Mouse (Mus musculus) midbrain, postnatal 0 days (tissue): ENCODE data around the gene Pcnx2. TPM values are rescaled to one million over a fixed set of nuclear protein-coding genes. Genes with fewer than 3 reads are reported as not detected.
A peak's percentile ranks its signal among the peaks of the same experiment; 100 is the strongest.

ENCODE experiments used
- ATAC-seq: fragments of 200-750 bp; cut with Nextera tagmentation; 2 replicates; pipeline ENCODE4 v1.8.0; 2017; ENCODE audit warnings: moderate number of reproducible peaks, mild to moderate bottlenecking, moderate TSS enrichment, moderate library complexity; ENCODE audit not compliant: low FRiP score
- DNase-seq: peaks from one replicate; pipeline ENCODE4 v3.0.0-alpha.2; 2015; ENCODE audit warnings: low spot score
- H3K27ac ChIP-seq: fragments of 300-500 bp; sonication (generic); 2 replicates; pipeline ENCODE4 v1.5.1; 2014; ENCODE audit warnings: low read depth, mild to moderate bottlenecking, low read length, mixed read lengths
- H3K27me3 ChIP-seq: fragments of 300-500 bp; sonication (generic); 2 replicates; pipeline ENCODE4 v1.6.1; 2014; ENCODE audit warnings: low read length, control low read depth, mixed read lengths; ENCODE audit not compliant: insufficient read depth
- H3K36me3 ChIP-seq: fragments of 300-500 bp; sonication (generic); 2 replicates; pipeline ENCODE4 v1.6.1; 2014; ENCODE audit warnings: low read length, control low read depth, mixed read lengths; ENCODE audit not compliant: insufficient read depth
- H3K4me1 ChIP-seq: fragments of 300-500 bp; sonication (generic); 2 replicates; pipeline ENCODE4 v1.6.1; 2014; ENCODE audit warnings: mild to moderate bottlenecking, control low read depth, antibody characterized with exemption, low read length, mixed read lengths; ENCODE audit not compliant: insufficient read depth
- H3K4me2 ChIP-seq: fragments of 300-500 bp; sonication (generic); 2 replicates; pipeline ENCODE4 v1.6.1; 2014; ENCODE audit warnings: low read depth, mild to moderate bottlenecking, low read length, mixed read lengths; ENCODE audit not compliant: poor library complexity, severe bottlenecking
- H3K4me3 ChIP-seq: fragments of 300-500 bp; sonication (generic); 2 replicates; pipeline ENCODE4 v1.5.1; 2014; ENCODE audit warnings: low read depth, mild to moderate bottlenecking, low read length, moderate library complexity
- H3K9ac ChIP-seq: fragments of 300-500 bp; sonication (generic); replicated peaks from 2 replicates; pipeline ENCODE4 v1.6.1; 2014; ENCODE audit warnings: mild to moderate bottlenecking, low read length, moderate library complexity, mixed read lengths; ENCODE audit not compliant: poor library complexity, severe bottlenecking
- H3K9me3 ChIP-seq: fragments of 300-500 bp; sonication (generic); 2 replicates; pipeline ENCODE4 v1.6.1; 2016; ENCODE audit warnings: low read length, control low read depth
- CTCF ChIP-seq: IDR thresholded peaks from 2 replicates; pipeline ENCODE4 v1.5.1; 2016; ENCODE audit warnings: antibody characterized with exemption, mild to moderate bottlenecking
- WGBS: fragments of 180-500 bp; shearing (Covaris S2); extraction: QIAGEN DNeasy Blood & Tissue Kit; methylation state at CpG from one replicate; pipeline ENCODE4 v1.1.7; 2014; 5-methylcytosine and 5-hydroxymethylcytosine counted together
- polyA plus RNA-seq: library from polyadenylated mRNA; unstranded; fragments of >200 nt; fragmentation: Nextera tagmentation; extraction: Ambion mirVana; gene quantifications from 2 replicates; pipeline ENCODE4 v1.2.1, GENCODE M21; 2015
- total RNA-seq: library from RNA; depleted of rRNA; stranded (reverse); fragments of >200 nt; gene quantifications from 2 replicates; pipeline ENCODE4 v1.2.3, GENCODE M21; 2014

Pcnx2 gene
- total and polyA plus RNA-seq, 2 experiments from 2014 or later, result 3.2 to 16.4 TPM

DNA sequence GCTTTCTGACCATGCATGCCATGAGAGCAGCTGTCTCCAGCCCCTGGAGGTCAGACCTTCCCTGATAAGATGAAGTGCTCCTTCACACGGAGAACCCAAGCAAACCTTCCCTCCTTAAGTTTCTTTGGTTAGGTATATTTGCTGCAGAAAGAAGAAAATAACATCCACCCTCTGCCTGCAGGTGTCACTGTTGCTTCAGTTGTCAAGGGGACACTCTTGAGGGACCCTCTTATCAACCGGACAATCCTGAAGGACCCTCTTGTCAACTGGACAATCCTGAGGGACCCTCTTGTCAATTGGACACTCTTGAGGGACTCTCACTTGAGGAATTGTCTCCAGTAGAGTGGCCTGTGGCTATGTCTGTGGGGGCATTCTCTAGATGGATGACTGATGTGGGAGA lies 73.4 kb downstream of the Pcnx2 start:
- Histone ChIP-seq H3K4me3 (no peak overlapping the region), H3K4me2 (no peak overlapping the region), H3K4me1 (no peaks in the 10 kb centered on the region), H3K9me3 (no peaks in the 10 kb centered on the region), H3K27ac (no peak overlapping the region), H3K9ac (no peak overlapping the region), H3K36me3 (peaks cover 16% of the 10 kb centered on the region), H3K27me3 (no peaks in the 10 kb centered on the region)
- TF ChIP-seq CTCF, result peak; percentile 67
- ATAC-seq (no peak), DNase-seq (peak; percentile 35)
- 38% methylated on average over 2 of the region's 2 CpGs for WGBS

DNA sequence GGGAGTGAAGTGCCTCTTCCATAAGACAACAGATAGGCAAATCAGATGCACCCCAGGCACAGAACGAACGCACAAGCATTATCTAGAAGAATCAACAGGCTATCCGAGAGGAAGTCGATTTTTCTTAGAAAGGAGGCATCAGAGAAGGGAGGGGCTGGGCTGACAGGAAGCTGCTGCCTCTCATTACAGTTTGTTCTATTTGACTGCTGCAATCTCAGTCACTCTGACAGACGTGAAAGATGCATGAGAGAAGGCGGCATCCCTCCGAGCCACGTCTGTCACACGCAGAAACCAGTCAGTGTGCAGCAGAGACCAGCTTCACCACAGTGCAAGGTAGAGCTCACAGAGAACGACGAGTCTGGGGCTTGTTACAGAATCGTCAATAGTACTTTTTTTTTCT lies 74.4 kb downstream of the Pcnx2 start:
- no peak for TF ChIP-seq CTCF
- no peak overlapping the region for H3K4me2 ChIP-seq
- WGBS, result 38% methylated on average over 12 of the region's 12 CpGs
- H3K9me3 ChIP-seq, result no peaks in the 10 kb centered on the region
- peaks cover 16% of the 10 kb centered on the region for H3K36me3 ChIP-seq
- H3K4me1 ChIP-seq, result no peaks in the 10 kb centered on the region
- no peak overlapping the region for H3K4me3 ChIP-seq
- DNase-seq, result no peak
- H3K27me3 ChIP-seq, result no peaks in the 10 kb centered on the region
- H3K27ac ChIP-seq, result no peak overlapping the region
- ATAC-seq, result peak; percentile 54; the same call in 1 of the 2 replicates
- no peak overlapping the region for H3K9ac ChIP-seq

DNA sequence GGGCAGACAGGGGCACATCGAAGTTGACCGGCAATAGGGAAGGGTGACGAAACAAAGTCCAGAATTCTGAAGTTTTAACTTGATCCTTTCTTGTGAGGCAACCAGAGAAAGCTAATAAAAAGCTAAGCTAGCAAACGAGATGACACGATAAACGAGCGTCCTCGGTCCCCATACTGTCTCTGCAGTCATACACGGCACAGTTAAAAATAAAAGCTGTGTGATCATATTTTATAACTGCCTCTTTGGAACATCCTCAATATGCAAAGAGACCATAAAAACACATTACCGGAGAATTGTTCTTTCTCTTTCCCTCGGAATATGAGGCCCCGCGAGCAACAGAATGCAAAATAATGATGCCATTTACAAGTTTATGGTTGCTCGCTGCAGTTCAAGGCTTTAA lies 76.1 kb downstream of the Pcnx2 start:
- Histone ChIP-seq H3K9ac (no peak overlapping the region), H3K27me3 (no peaks in the 10 kb centered on the region), H3K4me1 (no peaks in the 10 kb centered on the region), H3K9me3 (no peaks in the 10 kb centered on the region), H3K27ac (no peak overlapping the region), H3K4me2 (no peak overlapping the region), H3K36me3 (peaks cover 19% of the 10 kb centered on the region), H3K4me3 (no peak overlapping the region)
- TF ChIP-seq CTCF, result no peak
- 78% methylated on average over 14 of the region's 14 CpGs for WGBS
- ATAC-seq, result no peak
- DNase-seq, result no peak

DNA sequence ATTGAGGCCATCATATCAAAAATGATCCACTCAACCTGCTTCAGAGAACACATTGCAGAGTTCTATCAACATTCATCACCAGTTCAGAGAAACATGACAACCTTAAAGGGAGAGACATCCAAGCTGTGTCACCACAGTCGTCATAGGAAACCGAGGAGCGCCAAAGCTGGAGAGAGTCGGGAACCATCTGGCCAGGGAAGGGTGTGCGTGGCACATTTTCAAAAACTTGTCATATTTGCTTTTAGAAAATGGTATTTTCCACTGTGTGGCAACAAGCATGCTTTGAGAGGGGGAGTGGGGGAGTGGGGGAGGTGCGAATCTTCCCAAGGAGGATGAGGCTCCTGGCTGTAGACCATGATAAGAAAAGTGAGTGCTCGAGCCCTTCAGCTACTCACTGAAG lies 78.3 kb downstream of the Pcnx2 start:
- TF ChIP-seq CTCF, result no peak
- Histone ChIP-seq H3K4me1 (no peaks in the 10 kb centered on the region), H3K36me3 (peaks cover 17% of the 10 kb centered on the region), H3K27me3 (no peaks in the 10 kb centered on the region), H3K4me3 (no peak overlapping the region), H3K4me2 (no peak overlapping the region), H3K27ac (no peak overlapping the region), H3K9me3 (no peaks in the 10 kb centered on the region), H3K9ac (no peak overlapping the region)
- ATAC-seq, result no peak
- peak; percentile 40 for DNase-seq
- 76% methylated on average over 7 of the region's 7 CpGs for WGBS

DNA sequence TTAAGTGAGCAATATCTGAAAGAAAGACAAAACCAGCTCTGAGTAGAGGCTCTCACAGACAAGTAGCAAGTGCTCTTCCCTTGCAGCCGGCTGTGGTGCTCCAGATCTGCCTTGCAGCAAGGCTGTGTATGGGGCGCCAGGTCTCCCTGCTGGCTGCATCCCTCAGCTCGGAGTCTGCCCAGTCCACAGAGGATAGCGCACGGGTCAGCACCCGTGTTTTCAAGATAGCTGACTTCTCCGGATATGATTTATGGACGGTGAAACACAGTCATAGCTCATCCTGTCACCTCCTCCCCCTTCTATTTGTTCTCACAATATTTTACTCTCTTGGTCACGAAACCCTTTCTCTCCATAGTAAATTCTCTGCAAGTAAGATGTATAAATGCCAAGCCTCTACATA lies 79.3 kb downstream of the Pcnx2 start:
- Histone ChIP-seq H3K36me3 (peaks cover 24% of the 10 kb centered on the region), H3K9me3 (no peaks in the 10 kb centered on the region), H3K4me1 (no peaks in the 10 kb centered on the region), H3K4me2 (no peak overlapping the region), H3K4me3 (no peak overlapping the region), H3K27ac (no peak overlapping the region), H3K27me3 (no peaks in the 10 kb centered on the region), H3K9ac (no peak overlapping the region)
- no peak for TF ChIP-seq CTCF
- no peak for ATAC-seq
- DNase-seq, result no peak
- 81% methylated on average over 9 of the region's 9 CpGs for WGBS

DNA sequence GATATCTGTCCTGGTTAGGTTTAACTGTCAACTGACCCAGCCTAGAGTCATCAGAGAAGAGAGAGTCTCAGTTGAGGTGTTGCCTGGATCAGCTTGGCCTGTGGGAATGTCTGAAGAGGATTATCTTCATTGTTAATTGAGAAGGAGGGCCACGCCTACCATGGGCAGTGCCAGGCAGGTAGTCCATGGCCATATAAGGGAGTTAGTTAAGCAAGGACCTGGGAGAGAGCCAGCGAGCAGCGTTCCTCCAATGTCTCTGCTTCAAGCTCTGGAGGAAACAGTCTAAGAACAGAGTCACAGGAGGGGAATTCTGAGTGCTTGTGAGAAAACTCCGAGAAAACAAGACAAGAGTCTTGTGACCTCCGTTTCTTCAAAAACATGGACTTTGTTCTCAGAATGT lies 81.4 kb downstream of the Pcnx2 start:
- no peaks in the 10 kb centered on the region for H3K4me1 ChIP-seq
- DNase-seq, result no peak
- no peaks in the 10 kb centered on the region for H3K9me3 ChIP-seq
- no peak for TF ChIP-seq CTCF
- peaks cover 29% of the 10 kb centered on the region for H3K36me3 ChIP-seq
- no peak for ATAC-seq
- H3K4me2 ChIP-seq, result no peak overlapping the region
- no peaks in the 10 kb centered on the region for H3K27me3 ChIP-seq
- no peak overlapping the region for H3K9ac ChIP-seq
- 83% methylated on average over 5 of the region's 5 CpGs for WGBS
- H3K27ac ChIP-seq, result no peak overlapping the region
- H3K4me3 ChIP-seq, result no peak overlapping the region
